Mouse (Mus musculus) brain, embryonic 14.5 days (tissue): ENCODE results near the gene Car10.

Experiments
- CTCF ChIP-seq: fragments of 200-500 bp; IDR thresholded peaks from 2 replicates; pipeline ENCODE4 v1.5.1; 2012; ENCODE audit warnings: inconsistent platforms, mild to moderate bottlenecking, moderate library complexity, borderline replicate concordance; ENCODE audit not compliant: insufficient read depth, insufficient read length; ENCODE audit errors: extremely low read depth
- POLR2A ChIP-seq: fragments of 200-500 bp; IDR thresholded peaks from 2 replicates; pipeline ENCODE4 v1.6.1; 2012; ENCODE audit warnings: mild to moderate bottlenecking, inconsistent platforms, borderline replicate concordance; ENCODE audit not compliant: poor library complexity, insufficient read depth, insufficient read length, severe bottlenecking; ENCODE audit errors: extremely low read depth

DNA sequence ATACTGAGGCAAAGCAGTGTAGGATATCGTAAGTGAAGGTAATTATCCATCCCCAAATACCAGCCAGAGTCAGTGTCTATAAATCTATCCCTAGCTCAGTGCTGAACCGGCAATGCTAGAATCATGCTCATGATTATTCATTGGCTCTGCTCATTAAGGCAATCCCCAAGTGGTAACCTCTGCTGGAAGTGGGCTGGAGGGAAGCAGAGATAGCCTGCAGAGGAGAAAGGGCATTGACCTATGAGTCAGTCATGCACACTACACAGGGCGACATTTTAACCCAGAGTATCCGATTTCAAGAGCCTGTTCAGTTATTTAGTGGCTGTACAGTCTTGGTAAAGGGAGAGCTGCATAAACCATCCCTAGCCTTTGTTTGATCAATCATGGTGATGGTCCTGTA, 402.6 kb downstream of the Car10 start:
- TF ChIP-seq CTCF = no peak
- no peak for TF ChIP-seq POLR2A
